Mouse (Mus musculus) hindbrain, embryonic 15.5 days (tissue): ENCODE results near the gene Gm20503. TPM values are rescaled to one million over a fixed set of nuclear protein-coding genes. Genes with fewer than 3 reads are reported as not detected.

Source experiments
- ATAC-seq: fragments of 200-750 bp; cut with Nextera tagmentation; 2 replicates; pipeline ENCODE4 v1.8.0; 2017; ENCODE audit warnings: low read depth, moderate number of reproducible peaks, moderate TSS enrichment; ENCODE audit not compliant: low FRiP score
- H3K27ac ChIP-seq: fragments of 300-500 bp; sonication (generic); replicated peaks from 2 replicates; pipeline ENCODE4 v1.5.1; 2015; ENCODE audit warnings: mild to moderate bottlenecking, inconsistent platforms
- H3K27me3 ChIP-seq: fragments of 300-500 bp; sonication (generic); 2 replicates; pipeline ENCODE4 v1.6.1; 2015; ENCODE audit warnings: control low read depth, inconsistent platforms
- H3K36me3 ChIP-seq: fragments of 300-500 bp; sonication (generic); 2 replicates; pipeline ENCODE4 v1.6.1; 2015; ENCODE audit warnings: control low read depth, inconsistent platforms
- H3K4me1 ChIP-seq: fragments of 300-500 bp; sonication (generic); replicated peaks from 2 replicates; pipeline ENCODE4 v1.6.1; 2015; ENCODE audit warnings: control low read depth, inconsistent platforms
- H3K4me2 ChIP-seq: fragments of 300-500 bp; sonication (generic); 2 replicates; pipeline ENCODE4 v1.6.1; 2015; ENCODE audit warnings: moderate library complexity, mild to moderate bottlenecking, inconsistent platforms
- H3K4me3 ChIP-seq: fragments of 300-500 bp; sonication (generic); 2 replicates; pipeline ENCODE4 v1.5.1; 2015; ENCODE audit warnings: mild to moderate bottlenecking, inconsistent platforms
- H3K9ac ChIP-seq: fragments of 300-500 bp; sonication (generic); 2 replicates; pipeline ENCODE4 v1.6.1; 2015; ENCODE audit warnings: inconsistent platforms
- H3K9me3 ChIP-seq: fragments of 300-500 bp; sonication (generic); 2 replicates; pipeline ENCODE4 v1.6.1; 2016; ENCODE audit warnings: control low read depth, inconsistent platforms
- WGBS: fragments of 180-500 bp; shearing (Covaris S2); methylation state at CpG from one replicate; pipeline ENCODE4 v1.1.7; 2015; 5-methylcytosine and 5-hydroxymethylcytosine counted together
- polyA plus RNA-seq: library from polyadenylated mRNA; unstranded; fragments of >200 nt; fragmentation: Nextera tagmentation; extraction: Ambion mirVana; gene quantifications from 2 replicates; pipeline ENCODE4 v1.2.1, GENCODE M21; 2015

Gene Gm20503
- 8.9 and 12.8 TPM in 2 replicates for polyA plus RNA-seq

DNA sequence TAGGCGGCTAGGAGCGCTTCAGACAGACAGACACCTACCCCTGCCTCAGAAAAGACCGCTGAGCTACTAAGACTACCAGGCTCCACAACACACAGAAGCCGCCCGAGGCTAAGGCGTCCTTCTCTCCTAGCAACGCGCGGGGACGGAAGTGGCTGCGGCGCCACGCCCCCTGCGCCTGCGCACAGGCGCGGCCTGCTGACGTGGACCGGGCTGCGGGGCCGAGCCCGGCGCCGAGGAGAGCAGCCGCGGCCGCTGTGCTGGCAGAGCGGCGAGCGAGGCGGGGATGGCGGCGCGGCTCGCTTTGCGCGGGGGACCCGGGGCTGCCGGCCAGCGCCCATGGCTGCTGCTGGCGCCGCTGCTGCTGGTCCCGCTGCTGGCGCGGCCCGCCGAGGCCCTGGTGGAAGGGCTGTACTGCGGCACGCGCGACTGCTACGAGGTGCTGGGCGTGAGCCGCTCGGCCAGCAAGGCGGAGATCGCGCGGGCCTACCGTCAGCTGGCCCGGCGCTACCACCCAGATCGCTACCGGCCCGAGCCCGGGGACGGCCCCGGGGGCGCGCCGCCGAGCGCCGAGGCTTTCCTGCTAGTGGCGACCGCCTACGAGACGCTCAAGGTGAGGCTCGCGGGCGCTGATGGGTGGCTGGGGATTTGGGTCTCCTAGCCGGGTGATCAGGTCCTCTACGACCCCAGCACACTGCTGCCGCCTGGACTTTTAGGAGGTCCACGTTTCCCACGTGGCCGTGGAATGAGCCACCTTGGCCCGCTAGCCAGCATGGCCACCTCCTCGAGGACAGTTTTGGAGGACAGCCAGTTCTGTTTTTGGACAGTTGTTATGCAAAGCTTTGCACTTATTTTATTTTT lies at the start of gene Gm20503:
TSS of gene Gm20503 (plus strand) at position 263 of the 858 bp plus-strand sequence.
- Histone ChIP-seq H3K9me3 (no peaks in the 10 kb centered on the region), H3K36me3 (no peaks in the 10 kb centered on the region), H3K4me3 (peak within 1 kb of the TSS; percentile 78), H3K27me3 (no peaks in the 10 kb centered on the region), H3K27ac (peak within 1 kb of the TSS; percentile 90), H3K9ac (peak within 1 kb of the TSS; percentile 85), H3K4me2 (peak within 1 kb of the TSS; percentile 63), H3K4me1 (peaks cover 27% of the 10 kb centered on the region)
- ATAC-seq: peak; percentile 99
- WGBS: under 1% methylated on average over 88 of the region's 89 CpGs

DNA sequence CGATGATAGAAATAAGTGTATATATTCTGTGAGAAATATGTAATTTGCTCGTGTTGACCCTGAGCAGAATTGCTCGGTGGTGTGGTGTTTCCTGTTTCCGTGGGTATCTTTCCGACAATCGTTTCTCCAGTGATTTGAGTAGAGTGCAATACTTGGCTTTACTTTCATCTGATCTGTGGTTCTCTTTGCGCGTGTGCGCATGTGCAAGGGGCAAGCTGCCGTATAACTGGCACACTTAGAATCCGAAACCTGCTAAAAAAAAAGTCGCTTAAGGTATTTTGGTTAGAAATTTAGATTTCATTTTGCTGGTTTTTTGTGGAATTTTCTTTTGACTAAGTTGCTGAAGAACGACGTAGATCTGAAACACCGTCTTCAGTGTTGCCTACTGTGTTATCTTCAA lies 41.3 kb upstream of the Gm20503 start:
- Histone ChIP-seq H3K4me3 (no peak overlapping the region), H3K9ac (no peak overlapping the region), H3K27me3 (no peaks in the 10 kb centered on the region), H3K9me3 (no peaks in the 10 kb centered on the region), H3K4me1 (no peaks in the 10 kb centered on the region), H3K4me2 (no peak overlapping the region), H3K27ac (no peak overlapping the region), H3K36me3 (peaks cover 21% of the 10 kb centered on the region)
- WGBS: 96% methylated on average over 15 of the region's 15 CpGs
- no peak for ATAC-seq

DNA sequence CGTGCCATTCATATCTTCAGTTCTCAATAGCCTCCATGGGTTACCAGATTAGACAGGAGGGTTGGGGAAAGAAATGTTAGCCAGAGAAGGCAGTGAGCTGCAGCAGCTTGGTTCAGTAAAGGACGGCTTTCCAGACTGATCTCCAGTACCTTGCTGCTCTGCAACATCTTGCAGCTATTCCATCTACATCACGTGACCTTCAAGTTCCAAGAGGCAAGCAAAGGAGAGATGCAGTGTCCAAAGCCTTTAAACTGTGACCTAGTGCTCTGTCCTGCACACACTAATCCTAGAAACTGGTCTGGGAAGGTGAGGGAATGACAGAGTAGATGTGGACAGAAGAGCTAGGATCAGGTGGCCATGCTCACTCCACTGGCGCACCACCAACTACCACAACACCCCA lies 39.7 kb upstream of the Gm20503 start:
- Histone ChIP-seq H3K9me3 (no peaks in the 10 kb centered on the region), H3K27me3 (no peaks in the 10 kb centered on the region), H3K9ac (no peak overlapping the region), H3K4me3 (no peak overlapping the region), H3K36me3 (0 out of 2 replicates have a peak, but pooled peaks cover 5% of the 10 kb centered on the region), H3K27ac (no peak overlapping the region), H3K4me2 (no peak overlapping the region), H3K4me1 (no peaks in the 10 kb centered on the region)
- WGBS: 97% methylated on average over 4 of the region's 4 CpGs
- ATAC-seq: no peak

DNA sequence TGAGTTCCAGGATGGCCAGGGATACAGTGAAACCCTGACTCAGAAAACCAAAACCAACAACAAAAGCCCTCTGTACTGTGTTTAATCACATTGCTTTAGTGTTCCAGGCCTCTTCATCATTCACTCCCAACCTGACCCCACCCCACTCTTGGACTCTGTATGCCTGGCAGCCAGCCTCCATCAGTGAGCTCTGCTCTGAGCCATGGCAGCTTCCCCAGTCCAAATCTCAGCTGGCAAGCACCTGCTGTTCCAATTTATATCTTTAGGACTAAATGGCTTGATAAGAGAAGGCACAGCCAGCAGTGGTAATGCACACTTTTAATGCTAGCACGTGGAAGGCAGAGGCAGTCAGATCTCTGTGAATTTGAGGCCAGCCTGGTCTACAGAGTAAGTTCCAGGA lies 37.9 kb upstream of the Gm20503 start:
- Histone ChIP-seq H3K4me1 (no peaks in the 10 kb centered on the region), H3K27ac (no peak overlapping the region), H3K9me3 (no peaks in the 10 kb centered on the region), H3K4me2 (no peak overlapping the region), H3K27me3 (no peaks in the 10 kb centered on the region), H3K36me3 (no peaks in the 10 kb centered on the region), H3K9ac (no peak overlapping the region), H3K4me3 (no peak overlapping the region)
- WGBS: 80% methylated on average over 1 of the region's 1 CpGs
- no peak for ATAC-seq

GRCm38 (mm10) chr4:58970678-58971077 lies 32.3 kb upstream of the Gm20503 start:
- Histone ChIP-seq H3K4me1 (no peaks in the 10 kb centered on the region), H3K36me3 (no peaks in the 10 kb centered on the region), H3K9me3 (no peaks in the 10 kb centered on the region), H3K4me2 (no peak overlapping the region), H3K4me3 (no peak overlapping the region), H3K9ac (no peak overlapping the region), H3K27me3 (no peaks in the 10 kb centered on the region), H3K27ac (no peak overlapping the region)
- ATAC-seq: no peak
- WGBS: 85% methylated on average over 4 of the region's 4 CpGs

GRCm38 (mm10) chr4:58975711-58976110 lies 27.3 kb upstream of the Gm20503 start:
- H3K9ac ChIP-seq: no peak overlapping the region
- no peaks in the 10 kb centered on the region for H3K27me3 ChIP-seq
- no peak overlapping the region for H3K4me2 ChIP-seq
- no peak overlapping the region for H3K4me3 ChIP-seq
- no peak overlapping the region for H3K27ac ChIP-seq
- no peaks in the 10 kb centered on the region for H3K4me1 ChIP-seq
- no peak for ATAC-seq
- no peaks in the 10 kb centered on the region for H3K9me3 ChIP-seq
- 77% methylated on average over 5 of the region's 5 CpGs for WGBS
- H3K36me3 ChIP-seq: no peaks in the 10 kb centered on the region

GRCm38 (mm10) chr4:58981421-58981820 lies 21.6 kb upstream of the Gm20503 start:
- no peak for ATAC-seq
- H3K27me3 ChIP-seq: no peaks in the 10 kb centered on the region
- H3K36me3 ChIP-seq: no peaks in the 10 kb centered on the region
- no peak overlapping the region for H3K4me3 ChIP-seq
- H3K27ac ChIP-seq: no peak overlapping the region
- H3K9ac ChIP-seq: no peak overlapping the region
- H3K4me1 ChIP-seq: no peaks in the 10 kb centered on the region
- H3K9me3 ChIP-seq: no peaks in the 10 kb centered on the region
- H3K4me2 ChIP-seq: no peak overlapping the region
- WGBS: 75% methylated on average over 6 of the region's 6 CpGs

DNA sequence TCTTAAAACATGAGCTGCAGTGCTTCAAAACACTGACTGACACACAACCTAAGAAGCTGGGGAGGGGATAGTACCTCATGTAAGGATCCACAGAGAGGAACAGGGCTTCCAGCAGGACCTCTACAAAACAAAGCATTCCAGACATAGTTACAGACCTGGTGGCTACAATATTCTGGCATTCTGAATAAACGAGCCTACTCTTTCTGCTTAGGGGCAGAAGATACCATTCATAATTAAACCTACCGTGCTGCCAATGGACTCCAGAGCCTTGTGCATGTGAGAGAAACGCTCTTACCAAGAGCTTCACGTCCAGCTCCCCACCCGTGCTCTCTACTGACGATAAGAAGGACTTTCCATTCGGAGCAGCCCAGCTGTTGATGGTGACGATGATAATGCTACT lies 20.2 kb upstream of the Gm20503 start:
- Histone ChIP-seq H3K4me1 (no peaks in the 10 kb centered on the region; the same call in 1 of the 2 replicates), H3K36me3 (no peaks in the 10 kb centered on the region), H3K27me3 (no peaks in the 10 kb centered on the region), H3K27ac (no peak overlapping the region), H3K9me3 (no peaks in the 10 kb centered on the region), H3K4me2 (no peak overlapping the region), H3K4me3 (no peak overlapping the region), H3K9ac (no peak overlapping the region)
- WGBS: 89% methylated on average over 8 of the region's 8 CpGs
- no peak for ATAC-seq

DNA sequence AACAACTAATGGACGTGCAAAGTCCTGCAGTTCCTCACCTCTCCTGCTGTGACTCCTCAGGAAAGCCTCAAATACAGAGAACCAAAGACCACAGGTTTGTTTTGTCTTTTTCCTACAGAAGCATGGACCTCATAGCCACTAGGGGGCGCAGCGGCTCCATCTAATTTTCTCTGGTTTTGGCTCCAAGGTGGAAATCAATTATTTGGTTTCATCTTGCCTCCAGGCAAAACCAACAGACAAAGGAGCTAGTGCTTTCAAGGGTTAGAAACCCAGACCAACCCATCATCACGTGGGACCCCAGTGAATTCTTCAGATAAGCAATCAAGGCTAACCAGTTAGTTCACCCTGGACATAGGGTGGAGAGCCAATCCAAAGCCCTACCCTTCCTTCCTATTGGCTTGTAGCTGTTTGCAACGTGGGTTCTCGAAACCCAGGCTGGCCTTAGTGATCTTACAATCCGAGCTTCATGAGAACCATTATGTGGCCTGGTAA lies 17.8 kb upstream of the Gm20503 start:
- H3K4me3 ChIP-seq: no peak overlapping the region
- H3K9me3 ChIP-seq: no peaks in the 10 kb centered on the region
- H3K9ac ChIP-seq: no peak overlapping the region
- no peaks in the 10 kb centered on the region for H3K27me3 ChIP-seq
- H3K27ac ChIP-seq: no peak overlapping the region
- 23% methylated on average over 7 of the region's 7 CpGs for WGBS
- H3K4me2 ChIP-seq: no peak overlapping the region
- no peaks in the 10 kb centered on the region for H3K36me3 ChIP-seq
- H3K4me1 ChIP-seq: no peaks in the 10 kb centered on the region; the same call in 1 of the 2 replicates
- no peak for ATAC-seq

GRCm38 (mm10) chr4:58986540-58987190 lies 16.3 kb upstream of the Gm20503 start, which contains the start of gene Ptgr1:
TSS of gene Ptgr1 (minus strand) at chr4:58987119.
- H3K4me2 ChIP-seq: peak within 1 kb of the TSS; percentile 96
- no peaks in the 10 kb centered on the region for H3K27me3 ChIP-seq
- ATAC-seq: peak; percentile 64
- no peaks in the 10 kb centered on the region for H3K9me3 ChIP-seq
- peak within 1 kb of the TSS; percentile 46 for H3K4me3 ChIP-seq
- no peaks in the 10 kb centered on the region for H3K36me3 ChIP-seq
- 1% methylated on average over 28 of the region's 28 CpGs for WGBS
- no peak within 1 kb of the TSS for H3K27ac ChIP-seq
- H3K9ac ChIP-seq: peak within 1 kb of the TSS; percentile 45
- H3K4me1 ChIP-seq: no peaks in the 10 kb centered on the region; the same call in 1 of the 2 replicates

GRCm38 (mm10) chr4:58989303-58989898 lies 13.6 kb upstream of the Gm20503 start:
- H3K36me3 ChIP-seq: no peaks in the 10 kb centered on the region
- H3K27me3 ChIP-seq: no peaks in the 10 kb centered on the region
- no peak overlapping the region for H3K4me2 ChIP-seq
- H3K4me1 ChIP-seq: no peaks in the 10 kb centered on the region; the same call in 1 of the 2 replicates
- WGBS: 78% methylated on average over 7 of the region's 7 CpGs
- no peak overlapping the region for H3K9ac ChIP-seq
- H3K27ac ChIP-seq: no peak overlapping the region
- no peaks in the 10 kb centered on the region for H3K9me3 ChIP-seq
- no peak overlapping the region for H3K4me3 ChIP-seq
- ATAC-seq: no peak
